Mouse (Mus musculus): ENCODE measurements at regions not wholly inside any gene's neighbourhood (a gene's known extent, or its start where the extent isn't known, plus 50 kb on each side); places are given as distances from the start of the nearest gene placed in this dataset.

DNA sequence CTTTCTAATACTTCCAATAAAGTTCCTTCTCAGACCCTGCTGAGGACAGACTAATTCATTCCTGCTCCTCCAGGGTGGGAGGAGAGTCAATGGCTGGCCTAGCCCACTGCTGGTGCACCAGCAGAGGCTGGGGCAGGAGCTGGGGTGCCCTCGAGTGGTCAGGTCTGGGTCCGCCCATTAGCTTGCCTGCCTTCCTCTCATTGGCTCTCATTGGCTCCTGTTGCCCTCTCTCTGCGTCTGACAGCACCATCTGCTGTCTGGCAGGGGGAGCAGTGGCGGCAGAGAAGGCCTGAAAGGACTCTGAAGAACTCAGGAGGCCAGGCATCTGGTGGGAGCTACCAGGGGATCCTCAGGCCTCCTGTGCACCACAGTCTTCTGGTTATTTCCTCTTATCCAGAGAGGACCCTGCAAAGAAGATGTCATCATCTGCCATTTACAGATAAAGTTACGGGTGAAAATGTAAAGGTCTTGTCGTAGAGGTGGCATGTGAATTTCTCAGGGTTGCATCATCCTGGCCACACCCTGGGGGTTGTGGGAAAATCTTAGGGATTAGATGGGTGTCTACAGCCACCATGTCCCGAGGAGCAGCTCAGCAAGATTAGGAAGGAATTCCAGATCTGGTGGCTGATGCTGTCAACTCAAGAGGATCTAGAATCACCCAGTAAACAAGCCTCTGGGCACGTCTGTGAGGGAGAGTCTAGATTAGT is 66.6 kb upstream of the Gli2 start:
- DNase-seq, result peak; percentile 44

DNA sequence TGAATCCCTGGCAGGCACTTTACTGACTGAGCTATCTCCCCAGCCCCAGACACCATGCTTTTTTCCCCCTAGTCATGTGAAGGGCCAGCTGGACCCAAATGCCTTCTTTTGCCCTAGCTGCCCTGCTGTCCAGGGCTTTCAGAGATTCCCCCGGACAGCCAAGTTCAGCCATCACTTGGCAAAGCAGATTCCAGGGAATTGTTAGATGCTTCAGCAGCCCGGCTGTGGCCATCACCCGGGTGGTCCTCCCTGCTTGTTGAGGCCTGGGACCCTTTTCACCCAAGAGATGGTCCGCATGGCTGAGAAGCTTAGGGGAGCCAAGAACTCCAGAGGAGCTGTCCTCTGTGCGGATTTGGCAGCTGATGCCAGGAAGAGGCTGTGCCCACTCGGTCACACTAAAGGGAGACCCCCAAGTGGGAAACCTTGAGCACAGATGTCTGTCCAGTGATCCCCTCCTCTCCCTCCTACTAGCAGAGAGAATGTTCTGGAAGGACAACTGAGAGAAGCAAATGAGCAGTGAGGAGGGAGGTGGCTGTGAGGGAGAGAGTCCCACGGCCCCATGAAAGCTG is 61.8 kb upstream of the Gli2 start:
- no peak for DNase-seq

DNA sequence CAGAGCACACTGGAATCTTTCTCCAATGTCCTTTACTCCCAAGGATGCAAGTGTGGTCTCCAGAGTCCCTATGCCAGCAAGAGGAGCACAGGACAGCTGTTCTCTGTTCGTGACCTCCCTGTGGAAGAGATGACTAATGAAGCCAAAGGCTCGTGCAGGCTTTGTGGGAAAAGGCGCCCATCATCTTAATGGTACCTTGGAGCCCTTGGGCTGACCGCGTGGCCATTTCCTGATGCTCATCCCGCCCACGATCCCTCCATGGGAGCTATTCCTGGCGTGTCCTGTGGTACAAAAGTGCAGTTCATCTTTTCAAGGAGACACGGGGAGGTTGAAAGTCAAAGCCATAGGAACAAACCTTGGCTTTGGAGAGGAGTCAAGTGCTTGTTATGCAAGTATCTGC is 55.2 kb upstream of the Gli2 start:
- peak; percentile 51 for DNase-seq

- DNase-seq, result no peak
Measured at GRCm38 (mm10) chr1:119106246-119106975, 53.0 kb upstream of the Gli2 start.
